Mouse (Mus musculus) CH12.LX (cell line): ENCODE results near the gene Dennd5a.

Source experiments
- BHLHE40 ChIP-seq: IDR thresholded peaks from 2 replicates; pipeline ENCODE4 v1.6.1; 2011; ENCODE audit warnings: mild to moderate bottlenecking, low read depth, low read length, improper control_type of control experiment
- CTCF ChIP-seq, 2 experiments: IDR thresholded peaks in 1 of 2; conservative IDR thresholded peaks in 1 of 2; 2 replicates each; pipeline ENCODE4 v1.5.1; 2011 to 2012; ENCODE audit warnings: low read depth in 2 of 2, low read length in 2 of 2, improper control_type of control experiment in 1 of 2, inconsistent platforms in 1 of 2, mild to moderate bottlenecking in 1 of 2, moderate library complexity in 1 of 2
- EP300 ChIP-seq: IDR thresholded peaks from 2 replicates; pipeline ENCODE4 v1.6.1; 2011; ENCODE audit warnings: low read length, improper control_type of control experiment
- HCFC1 ChIP-seq: IDR thresholded peaks from 2 replicates; pipeline ENCODE4 v1.6.1; 2012; ENCODE audit warnings: low read depth, mild to moderate bottlenecking, inconsistent platforms, low read length, improper control_type of control experiment
- MAX ChIP-seq: IDR thresholded peaks from 2 replicates; pipeline ENCODE4 v1.6.1; 2011; ENCODE audit warnings: low read length, improper control_type of control experiment
- NRF1 ChIP-seq: IDR thresholded peaks from 2 replicates; pipeline ENCODE4 v1.6.1; 2014; ENCODE audit warnings: low read depth, mild to moderate bottlenecking, inconsistent platforms, low read length, improper control_type of control experiment, moderate library complexity
- POLR2A ChIP-seq: IDR thresholded peaks from 2 replicates; pipeline ENCODE4 v1.6.1; 2011; ENCODE audit warnings: low read depth, mild to moderate bottlenecking, improper control_type of control experiment, low read length
- POLR2AphosphoS2 ChIP-seq: IDR thresholded peaks from 2 replicates; pipeline ENCODE4 v1.6.1; 2011; ENCODE audit warnings: low read depth, low read length, improper control_type of control experiment
- RCOR1 ChIP-seq: conservative IDR thresholded peaks from 2 replicates; pipeline ENCODE4 v1.6.1; 2012; ENCODE audit warnings: low read depth, mild to moderate bottlenecking, inconsistent platforms, low read length, improper control_type of control experiment
- ZKSCAN1 ChIP-seq: IDR thresholded peaks from 2 replicates; pipeline ENCODE4 v1.6.1; 2012; ENCODE audit warnings: low read depth, inconsistent platforms, low read length, improper control_type of control experiment, borderline replicate concordance
- ZMIZ1 ChIP-seq: IDR thresholded peaks from 2 replicates; pipeline ENCODE4 v1.6.1; 2012; ENCODE audit warnings: low read depth, mild to moderate bottlenecking, inconsistent platforms, low read length, improper control_type of control experiment

DNA sequence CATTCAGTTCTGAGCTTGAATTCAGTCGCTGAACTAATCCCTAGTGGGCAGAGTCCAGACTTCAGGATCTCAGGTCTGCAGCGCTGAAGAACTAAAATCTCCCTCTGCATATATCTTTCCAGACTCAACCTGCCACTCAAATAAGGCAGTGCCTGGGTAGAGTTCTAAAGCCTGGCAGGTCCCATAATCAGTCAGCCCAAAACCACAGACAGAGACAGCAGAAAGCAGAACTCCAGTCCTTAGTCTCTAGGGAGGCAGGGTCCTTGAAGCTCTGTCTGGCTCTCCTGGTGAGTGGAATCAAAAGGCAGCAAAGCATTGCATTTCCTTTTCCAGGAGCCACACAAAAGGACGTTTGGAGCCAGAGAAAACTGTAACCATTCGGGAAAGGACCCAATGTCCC lies 96.7 kb downstream of the Dennd5a start:
- TF ChIP-seq POLR2A: no peak
- TF ChIP-seq CTCF (conservative IDR thresholded peaks at IDR 0.05 in 1 of 2, IDR thresholded peaks at IDR 0.05 in 1 of 2; ENCODE audit: low read depth in 2 of 2, low read length in 2 of 2): no peak
- TF ChIP-seq EP300: 0 out of 2 replicates have a peak, but pooled peaks have one; percentile 12
- no peak for TF ChIP-seq ZMIZ1
- no peak for TF ChIP-seq MAX
- no peak for TF ChIP-seq RCOR1
- TF ChIP-seq NRF1: no peak
- no peak for TF ChIP-seq BHLHE40
- TF ChIP-seq POLR2AphosphoS2: no peak
- no peak for TF ChIP-seq ZKSCAN1
- TF ChIP-seq HCFC1: no peak
